Mouse (Mus musculus) R1 (cell line): ENCODE data around the gene Rnf185.

Source experiments
- DNase-seq: peaks from one replicate; pipeline ENCODE4 v3.0.0-alpha.2; 2018; ENCODE audit warnings: low read depth, low spot score

The Rnf185 gene

GRCm38 (mm10) chr11:3444875-3445274, 7.3 kb downstream of the Rnf185 start:
- no peak for DNase-seq

DNA sequence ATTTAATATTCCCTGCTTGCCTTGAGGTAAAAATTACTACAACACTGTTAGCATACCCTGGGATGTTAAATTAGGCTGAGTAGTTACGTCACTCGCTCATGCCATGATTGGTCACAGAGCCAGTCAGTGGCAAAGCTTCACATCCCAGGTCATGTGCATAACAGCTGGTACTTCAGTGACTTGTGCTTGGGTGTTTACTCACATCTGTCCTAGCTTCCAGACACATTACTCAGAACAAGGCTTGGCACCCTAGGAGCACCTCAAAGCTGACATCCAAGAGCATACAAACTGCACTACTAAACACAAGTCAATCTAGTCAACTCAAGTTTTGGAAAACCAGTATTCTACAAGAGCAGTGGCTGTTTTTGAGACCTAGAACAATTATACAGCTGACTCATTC, 9.1 kb downstream of the Rnf185 start:
- no peak for DNase-seq

GRCm38 (mm10) chr11:3442677-3443076, 9.5 kb downstream of the Rnf185 start:
- no peak for DNase-seq

GRCm38 (mm10) chr11:3441696-3442443, 10.3 kb downstream of the Rnf185 start:
- DNase-seq, result no peak

- DNase-seq, result no peak
Measured at GRCm38 (mm10) chr11:3437621-3438020, 14.5 kb downstream of the Rnf185 start.

GRCm38 (mm10) chr11:3433809-3434208, 18.4 kb downstream of the Rnf185 start:
- no peak for DNase-seq

GRCm38 (mm10) chr11:3431976-3432603, 20.1 kb downstream of the Rnf185 start:
- DNase-seq, result no peak

GRCm38 (mm10) chr11:3431515-3431914, 20.6 kb downstream of the Rnf185 start:
- DNase-seq, result no peak

DNA sequence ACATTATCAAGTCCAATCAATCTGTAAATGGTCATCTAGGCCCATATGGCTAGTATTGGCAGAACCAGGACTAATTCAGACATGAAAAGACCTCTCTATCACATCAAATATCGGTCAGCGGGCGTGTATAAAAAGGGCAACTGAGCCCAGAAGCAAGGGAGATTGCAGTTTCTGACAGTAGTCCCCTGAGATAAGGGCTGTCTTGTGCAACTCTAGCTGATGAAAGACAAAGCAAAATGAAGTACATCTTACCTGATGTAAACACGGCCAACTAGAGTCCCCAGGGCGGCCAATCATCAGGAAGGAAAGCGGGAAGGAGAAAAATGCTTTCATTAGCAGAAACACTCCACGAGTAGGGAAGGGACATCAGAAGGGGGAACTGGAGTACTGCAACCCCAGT, 23.5 kb downstream of the Rnf185 start:
- DNase-seq, result no peak

- DNase-seq, result no peak
Measured at GRCm38 (mm10) chr11:3427697-3428230, 24.4 kb downstream of the Rnf185 start.

GRCm38 (mm10) chr11:3422242-3422641, 29.9 kb downstream of the Rnf185 start:
- DNase-seq, result no peak

- peak; percentile 69 for DNase-seq
Measured at GRCm38 (mm10) chr11:3418741-3419140, 33.4 kb downstream of the Rnf185 start.

- DNase-seq, result no peak
Measured at GRCm38 (mm10) chr11:3417795-3418194, 34.4 kb downstream of the Rnf185 start.

DNA sequence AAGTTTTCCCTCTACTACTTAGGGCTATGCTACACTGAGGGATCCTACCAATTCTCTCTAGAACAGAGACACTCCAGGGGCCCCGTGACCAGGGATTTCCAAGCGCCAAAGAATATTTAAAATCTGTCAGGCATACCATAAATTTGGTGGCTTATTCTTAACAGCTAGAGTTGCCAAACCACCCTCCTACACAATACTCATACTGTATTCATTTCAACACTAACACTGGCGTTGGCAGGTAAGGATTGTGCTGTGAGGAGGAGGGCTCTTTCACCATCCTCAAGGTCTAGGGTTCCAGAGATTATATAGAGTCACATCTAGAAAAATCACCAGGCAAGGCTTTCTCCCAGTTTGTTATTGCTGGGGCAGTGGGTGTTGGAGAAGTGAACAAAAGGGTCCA, 35.8 kb downstream of the Rnf185 start:
- DNase-seq, result no peak

DNA sequence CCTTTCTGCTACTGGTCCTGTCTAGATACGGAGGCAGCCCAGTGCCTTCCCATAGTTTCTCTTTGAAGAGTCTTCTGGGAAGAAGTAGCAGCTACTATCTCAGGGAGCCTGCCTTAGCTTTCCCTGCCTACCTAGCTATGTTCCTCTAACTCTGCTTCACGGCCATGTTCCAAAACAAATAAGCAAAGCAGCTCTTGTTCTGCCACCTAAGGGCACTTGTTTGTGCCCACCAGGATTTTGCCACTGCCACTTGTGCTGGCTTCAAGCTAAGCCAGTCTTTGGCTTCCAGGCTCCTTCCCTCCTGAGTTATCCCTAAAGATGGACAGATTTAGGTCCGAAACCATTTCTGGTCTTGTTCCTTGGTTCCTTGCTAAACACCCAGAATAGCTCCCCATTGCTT, 40.1 kb downstream of the Rnf185 start:
- DNase-seq, result no peak

GRCm38 (mm10) chr11:3408997-3409732, 43.0 kb downstream of the Rnf185 start, which contains the start of gene Limk2:
Gene Limk2 (minus strand): TSS chr11:3409189.
- peak; percentile 96 for DNase-seq

DNA sequence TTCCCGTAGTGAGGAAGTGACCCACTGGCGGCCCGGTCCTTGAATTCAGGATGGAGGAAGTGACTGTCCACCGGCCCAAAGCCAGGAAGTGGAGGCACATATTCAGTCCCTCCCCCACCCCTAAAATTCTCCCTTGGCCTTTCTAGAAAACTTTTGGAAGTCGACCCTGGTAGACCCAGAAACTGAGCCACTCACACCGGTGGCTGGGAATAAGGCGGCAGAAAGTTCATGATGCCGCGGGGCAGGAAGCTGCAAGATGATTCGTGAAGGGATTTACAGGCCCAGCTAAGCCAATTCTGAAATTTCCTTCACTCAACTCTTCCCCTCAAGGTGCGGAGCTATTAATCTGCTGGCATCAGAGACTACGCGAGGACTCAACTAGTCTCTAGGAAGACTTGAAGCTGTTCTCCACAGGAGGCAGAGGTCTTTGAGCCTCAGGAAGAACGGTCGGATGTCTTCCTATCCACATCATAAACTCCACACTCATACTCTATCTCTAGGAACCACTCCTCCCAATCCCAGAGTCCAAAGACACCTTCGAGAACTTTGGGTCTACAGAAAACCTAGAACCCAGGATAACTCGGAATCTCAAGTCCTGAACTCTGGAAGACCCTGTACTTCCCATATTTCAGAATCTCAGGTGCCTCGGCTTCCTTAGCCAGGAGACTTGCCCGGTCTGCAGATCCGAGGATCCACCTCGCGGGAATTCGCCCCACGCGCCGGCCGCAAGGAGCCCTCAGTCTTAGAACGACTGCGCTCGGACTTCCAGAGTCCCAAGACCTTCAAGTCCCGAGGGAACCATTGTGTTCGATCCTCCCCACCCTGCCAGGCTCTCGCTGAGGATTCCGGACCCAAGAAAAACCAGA, 43.8 kb downstream of the Rnf185 start:
- peak; percentile 65 for DNase-seq

GRCm38 (mm10) chr11:3404287-3405047, 47.7 kb downstream of the Rnf185 start:
- DNase-seq, result no peak

- DNase-seq, result no peak
Measured at GRCm38 (mm10) chr11:3403024-3403423, 49.1 kb downstream of the Rnf185 start.

GRCm38 (mm10) chr11:3398318-3398717, 53.8 kb downstream of the Rnf185 start:
- no peak for DNase-seq

DNA sequence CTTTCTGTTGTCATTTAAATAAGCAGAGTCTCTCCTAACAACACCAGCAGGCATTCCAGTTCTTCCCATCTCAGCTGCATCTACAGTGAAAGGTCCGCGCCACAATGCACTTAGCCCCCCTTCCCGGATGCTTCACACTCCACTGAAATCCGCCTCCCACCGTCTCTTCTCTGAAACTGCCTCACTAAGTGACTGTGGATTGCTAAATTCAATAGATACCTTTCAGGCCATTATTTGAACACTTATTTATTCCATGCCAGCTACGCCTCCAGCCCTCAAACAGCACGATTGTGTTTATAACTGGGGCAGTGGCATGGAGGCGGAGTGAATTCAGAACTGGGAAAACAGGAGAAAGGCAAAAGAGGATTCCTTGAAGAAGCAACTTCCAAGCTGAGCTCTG, 55.6 kb downstream of the Rnf185 start:
- DNase-seq, result peak; percentile 49
